Mouse (Mus musculus): ENCODE results near the gene Lbr.

Gene Lbr

DNA sequence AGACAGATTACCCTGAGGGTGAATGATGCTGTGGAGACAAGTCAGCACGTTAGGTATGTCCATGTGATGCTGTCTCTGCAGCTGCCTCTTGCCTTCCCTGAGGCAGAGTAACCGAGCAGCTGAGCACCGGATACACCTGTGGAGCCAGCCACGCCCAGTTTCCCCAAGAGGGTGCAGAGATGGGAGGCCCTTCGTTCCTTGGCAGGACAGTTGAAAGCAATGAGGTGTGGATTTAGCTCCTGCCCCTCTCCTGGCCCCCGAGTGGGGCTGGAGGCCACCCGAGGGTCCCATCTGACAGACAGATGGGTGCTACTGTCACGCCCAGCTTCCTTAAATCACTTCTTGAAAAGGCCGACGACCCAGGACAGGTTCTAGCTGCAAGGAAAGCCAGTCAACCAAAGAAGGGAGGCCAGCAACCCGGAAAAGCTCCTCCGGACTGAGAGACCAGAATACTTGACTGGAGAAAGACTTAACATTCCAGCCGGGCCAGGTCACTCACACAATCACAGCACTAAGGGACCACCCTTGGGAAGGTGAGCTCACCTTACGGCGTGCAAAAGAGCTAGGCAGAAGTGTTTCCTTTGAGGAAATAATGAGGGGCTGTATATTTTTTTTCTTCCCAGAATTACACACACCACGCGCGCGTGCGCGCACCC is 10.4 kb upstream of the Lbr start:
- peak in 1 of 2 experiments; percentile 27 for DNase-seq (ENCODE audit: low spot score in 2 of 2)

DNA sequence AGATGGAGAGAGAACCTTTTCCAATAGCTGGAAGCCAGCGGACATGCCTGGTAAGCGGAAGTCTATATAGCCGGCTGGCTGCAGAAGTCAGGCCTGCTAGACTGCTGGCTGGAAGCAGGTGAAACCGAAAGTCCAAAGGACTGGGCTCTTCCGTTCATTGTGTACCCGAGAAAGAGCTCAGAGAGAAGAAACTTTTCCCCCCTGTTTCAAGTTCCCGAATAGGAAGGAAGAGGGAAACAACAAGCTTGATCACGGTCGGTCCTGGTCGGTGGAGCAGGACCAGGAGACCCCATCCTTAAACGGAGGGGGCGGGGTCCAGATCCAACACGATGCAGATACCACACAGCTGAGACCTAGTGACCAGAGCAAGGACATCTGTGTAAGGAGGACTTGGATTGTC is 9.6 kb upstream of the Lbr start:
- DNase-seq (ENCODE audit: low spot score in 2 of 2) = no peak

DNA sequence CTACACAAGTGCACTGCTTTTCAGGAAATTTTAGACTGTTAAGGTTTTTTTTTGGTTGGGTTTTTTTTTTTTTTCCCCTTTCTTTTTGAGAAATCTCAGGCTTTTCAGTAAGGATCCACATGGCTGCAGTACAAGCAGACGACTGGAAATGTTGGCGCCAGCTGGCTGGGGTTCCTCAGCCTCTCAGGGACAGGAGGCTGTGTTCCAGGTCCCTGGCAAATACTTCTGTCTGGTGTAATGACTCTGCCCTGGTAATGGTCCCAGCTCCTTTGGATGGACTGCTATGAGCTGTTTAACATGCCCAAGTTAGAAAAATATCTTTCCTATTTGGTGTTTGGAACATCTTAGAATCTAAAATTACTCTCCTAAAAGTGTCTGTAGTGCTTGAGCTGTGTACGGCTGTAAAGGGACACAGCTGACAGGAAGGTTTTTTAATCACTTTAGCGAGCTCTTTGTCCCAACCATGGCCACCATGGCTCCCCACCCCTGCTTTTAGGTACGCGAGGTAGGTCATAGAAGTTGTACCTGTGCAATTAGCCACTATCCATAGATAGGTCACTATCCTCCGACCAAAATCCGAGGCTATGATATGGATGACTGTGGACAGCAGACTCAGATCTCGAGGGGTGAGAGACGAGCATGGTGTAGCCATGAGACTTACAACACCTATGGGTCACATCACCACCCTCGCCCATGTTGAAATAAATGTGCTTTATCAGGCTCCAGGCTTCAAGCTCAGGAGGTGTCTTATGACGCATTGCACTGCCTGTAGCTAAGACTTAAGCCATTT is 8.9 kb upstream of the Lbr start:
- no peak for DNase-seq (ENCODE audit: low spot score in 2 of 2)

DNA sequence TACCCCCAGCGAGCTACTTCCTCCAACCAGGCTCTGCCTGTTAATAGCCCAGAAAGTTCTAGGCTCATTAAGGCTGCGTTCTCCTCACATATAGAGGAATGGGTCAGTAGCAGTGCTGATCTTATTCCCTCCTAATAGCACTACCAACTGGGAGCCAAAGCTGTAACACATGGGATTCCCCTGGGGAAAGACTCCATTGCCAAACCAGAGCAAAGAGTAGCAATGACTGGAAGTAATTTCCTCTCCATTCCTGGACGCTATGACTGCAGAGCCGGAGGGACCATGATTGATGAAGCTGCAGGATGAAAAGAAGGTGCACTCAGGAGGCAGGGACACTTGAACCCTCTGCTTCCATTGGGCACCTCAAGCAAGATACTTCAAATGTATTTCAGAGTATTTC is 7.6 kb upstream of the Lbr start:
- DNase-seq (ENCODE audit: low spot score in 2 of 2) = no peak

DNA sequence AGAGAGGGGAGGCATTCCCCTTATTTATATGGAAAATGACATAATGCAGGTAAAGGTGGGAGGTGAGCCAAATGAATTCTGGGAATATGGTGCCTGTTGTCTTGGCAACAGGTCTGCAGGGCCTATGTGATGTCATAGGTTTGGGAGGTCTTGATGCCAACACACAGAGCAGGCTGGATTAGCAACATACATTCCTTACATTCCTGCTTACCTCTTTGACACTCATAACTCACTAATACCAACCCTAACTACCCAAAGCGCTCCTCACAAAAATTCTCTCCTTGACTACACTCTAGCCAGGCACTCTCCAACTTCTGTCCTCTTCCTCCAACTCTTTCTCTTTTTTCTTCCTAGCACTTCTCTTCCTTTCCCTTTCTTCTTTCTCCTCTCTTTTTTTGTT is 5.4 kb upstream of the Lbr start:
- no peak for DNase-seq (ENCODE audit: low spot score in 2 of 2)

DNA sequence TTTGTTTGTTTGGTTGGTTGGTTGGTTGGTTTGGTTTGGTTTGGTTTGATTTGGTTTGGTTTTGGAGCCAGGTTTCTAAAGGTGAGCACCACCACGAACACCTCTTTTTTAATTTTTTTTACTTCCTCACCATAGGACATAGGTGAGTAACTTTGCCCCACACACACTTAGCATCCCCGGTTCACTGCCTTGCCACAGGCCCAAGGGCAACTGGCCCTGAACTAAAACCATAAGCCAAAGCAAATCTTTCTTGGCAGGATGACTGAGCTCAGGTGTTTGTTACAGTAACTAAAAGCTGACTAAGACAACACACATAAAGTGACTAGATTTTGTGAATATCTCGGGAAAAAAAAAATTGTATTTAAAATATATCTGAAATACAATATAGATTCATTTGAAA is 4.5 kb upstream of the Lbr start:
- no peak for DNase-seq (ENCODE audit: low spot score in 2 of 2)

DNA sequence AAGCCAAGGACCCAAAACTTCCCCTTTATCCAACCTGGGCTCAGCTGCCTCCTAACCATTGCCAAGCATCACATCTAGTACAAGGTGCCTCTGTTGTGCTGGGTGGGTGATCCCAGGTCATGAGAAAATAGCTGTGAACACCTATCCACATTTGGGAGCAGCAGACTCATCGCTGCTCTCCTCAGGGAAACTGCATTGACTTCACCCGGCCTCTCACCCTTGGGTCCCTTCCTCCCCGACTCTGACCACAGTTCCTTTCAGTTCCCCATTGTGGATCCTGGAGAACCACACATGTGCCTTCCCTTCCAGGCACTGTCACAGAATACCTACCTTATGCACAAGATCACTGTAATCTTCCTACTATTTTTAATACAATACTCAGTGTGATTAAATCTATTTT is 2.9 kb upstream of the Lbr start:
- DNase-seq (ENCODE audit: low spot score in 2 of 2) = no peak

DNA sequence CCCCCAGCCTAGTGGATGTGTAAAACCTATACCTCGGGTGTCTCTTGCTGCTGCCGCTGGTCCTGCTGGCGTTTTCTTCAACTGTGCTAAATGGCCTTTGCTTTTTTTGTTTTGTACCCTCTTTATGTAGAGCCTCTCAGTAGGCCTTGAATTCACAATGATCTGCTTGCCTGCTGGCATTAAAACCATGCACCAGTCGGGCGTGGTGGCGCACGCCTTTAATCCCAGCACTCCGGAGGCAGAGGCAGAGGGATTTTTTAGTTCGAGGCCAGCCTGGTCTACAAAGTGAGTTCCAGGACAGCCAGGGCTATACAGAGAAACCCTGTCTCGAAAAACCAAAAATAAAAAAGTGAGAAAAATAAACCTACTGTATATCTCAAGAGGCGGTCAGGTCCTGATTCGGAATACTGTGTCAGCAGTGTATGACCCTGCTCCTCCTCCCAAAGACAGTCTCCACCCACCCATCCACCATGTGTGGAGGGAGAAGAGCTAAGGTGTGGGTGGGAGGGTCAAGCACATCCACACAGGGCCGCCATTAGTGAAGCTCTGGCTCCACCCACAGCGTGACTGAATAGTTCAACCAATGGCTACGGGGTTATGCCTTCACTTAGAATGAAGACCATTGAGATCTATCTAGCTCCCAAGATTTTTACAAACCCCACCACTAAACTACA is 2.2 kb upstream of the Lbr start:
- DNase-seq (ENCODE audit: low spot score in 2 of 2) = no peak

DNA sequence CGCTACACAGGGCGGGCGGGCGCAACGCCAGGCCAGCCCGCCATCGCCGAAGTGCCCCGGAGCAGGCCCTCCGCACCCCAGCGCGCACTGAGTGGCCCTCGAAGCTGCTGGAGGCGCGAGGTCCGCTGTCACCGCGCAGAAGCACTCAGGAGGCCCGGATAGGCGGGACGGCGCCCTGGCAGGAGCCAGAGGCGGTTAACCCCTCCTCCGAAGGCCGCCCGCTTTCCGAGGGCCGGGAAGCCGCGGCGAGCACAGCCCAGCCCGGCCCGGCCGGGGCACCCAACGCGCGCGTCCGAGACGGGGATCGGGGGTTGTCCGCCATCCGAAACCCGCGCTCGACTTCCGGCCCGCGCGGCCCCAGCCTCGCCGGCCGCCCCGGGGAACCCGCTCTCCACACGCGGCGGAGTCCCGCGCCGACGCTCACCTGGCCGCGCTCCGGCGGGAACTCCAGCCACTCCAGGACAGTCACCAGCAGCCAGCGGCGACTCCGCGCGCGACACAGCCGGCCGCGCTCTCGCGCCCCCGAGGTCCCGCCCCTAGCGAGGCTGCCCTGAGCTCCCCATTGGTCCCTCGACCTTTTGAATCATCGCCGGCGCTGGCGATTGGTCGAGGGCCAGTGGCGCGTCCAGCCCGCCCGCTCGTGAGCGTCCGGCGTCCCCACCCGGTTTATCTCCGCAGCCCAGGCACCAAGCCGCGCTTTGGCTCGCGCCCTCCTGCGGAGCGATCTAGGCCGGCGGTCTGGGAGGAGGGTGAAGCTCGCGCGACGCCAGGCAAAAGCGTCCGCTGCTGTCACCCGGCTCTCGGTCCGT is 778 bp downstream of the Lbr start:
- DNase-seq (ENCODE audit: low spot score in 2 of 2) = peak; percentile 89 to 96

DNA sequence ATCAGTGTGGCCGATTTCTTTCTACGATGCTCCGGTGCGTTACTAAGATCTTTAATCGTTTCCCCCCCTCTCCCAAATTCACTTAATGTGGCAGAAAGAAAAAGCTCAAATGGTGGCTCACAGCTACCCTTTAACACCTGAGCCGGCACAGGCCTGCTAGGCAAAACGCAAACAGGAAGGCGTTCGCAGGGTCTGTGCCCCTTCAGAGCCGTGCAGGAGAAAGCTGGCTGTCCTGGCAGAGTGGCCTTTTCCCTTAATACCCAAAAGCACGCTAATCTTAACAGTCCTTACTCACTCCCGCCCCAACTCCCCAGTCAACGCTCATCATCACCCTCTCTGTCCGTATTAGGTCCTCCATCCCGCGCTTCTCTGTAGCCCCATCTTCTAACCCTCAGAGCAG is 1.4 kb downstream of the Lbr start:
- DNase-seq (ENCODE audit: low spot score in 2 of 2) = no peak

DNA sequence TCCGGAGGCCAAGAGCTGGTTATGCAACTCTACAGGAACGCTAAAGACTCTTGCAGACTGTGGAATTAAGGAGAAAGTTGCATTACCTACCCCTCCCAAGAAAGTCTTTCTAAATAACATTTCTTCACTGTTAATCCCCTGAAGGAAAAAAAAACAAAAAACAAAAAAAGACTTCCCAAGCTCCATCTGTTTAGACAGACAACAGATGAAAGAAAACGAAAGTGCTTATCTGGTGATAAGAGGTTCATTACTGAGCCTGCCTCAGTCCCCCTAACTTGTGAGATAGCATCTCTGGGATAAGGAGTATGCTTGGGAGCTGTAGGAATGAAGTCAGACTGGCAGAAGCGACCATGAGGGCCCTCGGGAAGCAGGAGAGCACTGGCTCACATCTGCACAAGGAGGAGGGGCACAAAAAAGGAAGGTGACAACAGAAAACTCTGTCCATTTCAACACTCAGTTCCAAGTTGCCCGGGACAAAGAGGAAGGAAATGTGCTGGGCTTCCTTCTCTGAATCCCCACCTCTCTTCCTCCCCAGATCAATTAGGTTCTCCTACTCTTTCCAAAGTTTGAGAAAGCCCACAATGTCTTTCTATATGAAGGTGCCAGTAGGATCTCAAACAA is 3.0 kb downstream of the Lbr start:
- no peak for DNase-seq (ENCODE audit: low spot score in 2 of 2)

DNA sequence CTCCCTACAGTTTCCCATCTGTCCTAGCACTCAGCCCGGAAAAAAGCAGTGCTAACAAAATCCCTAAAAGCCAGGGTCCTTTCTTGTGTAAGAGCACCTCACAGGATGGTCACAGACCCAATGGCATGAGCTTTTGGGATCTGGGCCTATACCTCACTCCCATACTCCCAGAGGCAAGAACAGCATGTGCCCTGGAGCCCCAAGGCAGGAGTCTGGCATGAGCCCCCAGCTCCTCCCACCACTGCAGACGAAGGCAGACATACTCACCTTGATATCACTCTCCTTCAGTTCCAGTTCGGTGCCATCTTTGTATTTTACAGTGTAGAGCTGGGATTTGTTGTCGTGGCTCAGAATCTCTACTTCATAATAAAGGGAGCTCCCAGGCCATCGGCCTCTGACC is 4.7 kb downstream of the Lbr start:
- no peak for DNase-seq (ENCODE audit: low spot score in 2 of 2)

DNA sequence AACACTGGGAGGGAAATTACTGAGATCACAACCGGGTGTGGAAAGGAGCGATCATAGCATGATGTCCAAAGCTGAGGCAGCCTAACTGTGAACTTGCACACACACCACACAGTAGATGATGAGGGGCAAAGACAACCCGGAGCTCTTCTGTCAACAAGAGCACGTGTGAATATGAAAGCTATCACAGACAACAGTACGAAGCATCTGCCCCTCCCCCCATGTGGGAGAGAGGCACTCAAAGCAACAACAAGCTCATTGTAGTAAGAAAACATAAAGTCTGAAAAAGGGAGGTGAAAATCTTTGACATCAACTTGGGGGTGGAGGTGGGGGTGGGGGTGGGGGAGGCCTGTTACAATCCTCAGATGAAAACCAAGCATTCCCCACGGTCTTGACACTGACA is 9.7 kb downstream of the Lbr start:
- DNase-seq (ENCODE audit: low spot score in 2 of 2) = no peak

DNA sequence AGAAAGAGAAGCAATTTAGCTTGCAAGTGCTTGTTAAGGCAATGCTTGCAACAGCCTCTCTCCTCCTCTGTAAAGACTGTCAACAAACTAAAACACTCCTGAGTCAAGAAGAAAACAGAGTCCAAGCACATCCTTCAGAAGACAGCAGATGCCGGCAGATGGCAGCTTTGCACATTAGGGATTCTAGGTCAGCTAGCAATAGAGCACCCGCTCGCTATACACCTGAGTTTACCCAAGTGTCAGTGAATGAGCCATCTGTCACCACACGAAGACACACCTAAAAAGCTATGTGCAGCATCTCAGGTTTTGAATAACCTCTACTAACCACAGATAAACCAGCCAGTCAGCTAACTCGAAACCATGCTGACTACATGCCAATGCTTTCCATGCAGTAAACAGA is 10.1 kb downstream of the Lbr start:
- DNase-seq (ENCODE audit: low spot score in 2 of 2) = no peak

DNA sequence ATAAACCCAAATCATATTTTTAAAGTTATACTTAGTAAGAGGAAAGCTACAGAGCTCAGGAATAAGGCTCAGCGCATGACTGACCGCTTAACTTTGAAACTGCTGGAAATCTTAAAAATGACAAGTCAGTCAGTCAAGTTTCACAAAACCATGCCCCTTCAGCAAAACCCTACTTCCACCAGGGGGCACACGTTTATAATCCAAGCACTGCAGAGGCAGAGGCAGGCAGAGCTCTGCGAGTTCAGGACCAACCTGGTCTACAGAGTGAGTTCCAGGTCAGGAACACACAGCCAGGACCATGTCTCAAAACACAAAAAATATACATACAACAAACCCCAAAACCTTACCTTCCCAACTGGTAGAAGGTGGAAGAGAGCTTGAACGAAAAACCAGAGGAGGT is 14.5 kb downstream of the Lbr start:
- DNase-seq (ENCODE audit: low spot score in 2 of 2) = no peak

DNA sequence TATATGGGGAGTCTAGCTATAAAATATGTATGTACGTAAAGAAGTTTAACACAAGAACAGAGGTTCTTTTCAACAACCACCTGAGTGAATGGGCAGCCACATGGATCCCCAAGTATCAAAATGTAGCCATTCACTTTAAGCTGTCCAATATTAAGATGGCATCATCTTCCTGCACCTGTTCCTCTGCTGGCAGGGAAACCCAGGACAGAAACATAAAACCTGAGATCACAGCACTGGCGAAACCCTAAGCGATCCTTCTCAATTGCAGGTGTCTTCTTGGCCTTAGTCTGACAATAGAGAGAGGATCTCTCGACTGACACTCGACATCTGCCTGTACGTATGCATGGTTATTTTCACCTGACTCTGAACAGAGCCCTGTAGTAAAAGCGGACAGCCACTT is 16.1 kb downstream of the Lbr start:
- no peak for DNase-seq (ENCODE audit: low spot score in 2 of 2)

DNA sequence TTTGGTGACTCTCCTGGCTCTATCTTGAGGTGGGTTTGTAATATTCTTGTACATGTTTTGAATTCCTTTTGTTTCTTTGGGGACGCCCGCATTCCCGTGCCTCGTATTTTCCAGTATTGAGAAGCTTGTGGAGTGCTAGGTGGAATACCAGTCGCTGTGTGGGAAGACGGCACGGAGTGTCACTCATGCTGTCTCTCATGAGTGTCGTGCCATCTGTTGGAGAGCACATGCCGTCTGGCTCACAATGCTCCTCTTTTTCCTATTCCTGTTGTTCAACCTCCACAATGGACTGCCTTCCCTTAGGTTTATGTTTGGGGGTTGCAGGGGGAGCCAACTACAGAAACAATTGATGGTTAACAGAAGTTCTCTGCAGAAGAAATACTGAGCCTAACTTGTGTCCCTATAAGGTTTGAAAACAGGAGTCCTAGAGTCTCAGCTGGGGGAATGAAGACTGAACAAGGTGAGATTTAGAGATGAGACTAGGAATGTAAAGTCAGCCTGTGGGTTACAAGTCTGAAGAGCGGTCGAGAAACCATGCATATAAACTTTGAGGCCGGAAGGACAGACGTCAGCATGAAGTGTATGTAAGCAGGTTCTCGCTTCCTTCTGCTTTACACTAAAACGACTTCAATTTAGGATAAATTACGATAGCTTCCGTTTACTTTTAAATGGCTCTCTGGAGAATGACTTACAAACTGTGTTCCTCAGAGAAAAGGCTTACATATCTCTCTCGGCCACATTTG is 31.2 kb downstream of the Lbr start:
- DNase-seq (ENCODE audit: low spot score in 2 of 2) = no peak

DNA sequence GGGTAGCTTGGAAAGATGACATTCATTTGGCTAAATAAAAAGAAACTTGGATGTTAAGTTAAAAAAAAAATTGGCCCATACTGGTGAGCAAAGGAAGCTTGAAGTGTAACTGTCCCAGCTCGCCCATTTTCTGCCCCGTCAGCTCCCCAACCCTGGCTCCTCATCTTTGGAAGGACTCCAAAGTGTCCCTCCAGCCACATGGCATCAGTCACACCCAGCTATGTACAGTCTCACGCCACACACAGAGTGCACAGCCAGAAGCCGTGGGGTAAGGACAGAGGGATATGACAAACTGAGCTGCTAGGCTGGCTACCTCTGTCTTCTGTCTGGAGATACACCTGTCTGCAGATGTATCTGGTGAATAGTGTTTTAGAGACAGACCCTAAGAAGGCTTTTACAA is 42.2 kb downstream of the Lbr start:
- DNase-seq (ENCODE audit: low spot score in 2 of 2) = no peak

DNA sequence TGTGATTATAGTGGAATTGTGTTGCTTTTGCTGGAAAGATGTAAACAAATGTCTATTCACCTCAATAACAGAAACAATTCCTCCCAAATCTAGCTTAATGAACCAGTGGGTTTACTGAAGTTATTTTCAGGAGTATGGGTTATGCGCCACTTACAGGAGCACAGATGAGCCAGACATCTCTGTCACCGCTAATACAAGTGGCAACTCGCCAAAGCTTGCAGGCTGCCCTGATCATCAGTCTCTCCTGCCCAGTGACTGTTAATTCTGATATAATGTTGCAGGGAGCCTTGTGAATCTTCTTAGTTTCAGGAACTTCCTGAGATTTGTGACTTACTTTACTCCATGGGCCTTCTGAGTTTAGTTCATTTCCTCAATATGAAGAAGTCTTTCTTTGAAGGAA is 42.9 kb downstream of the Lbr start:
- no peak for DNase-seq (ENCODE audit: low spot score in 2 of 2)

DNA sequence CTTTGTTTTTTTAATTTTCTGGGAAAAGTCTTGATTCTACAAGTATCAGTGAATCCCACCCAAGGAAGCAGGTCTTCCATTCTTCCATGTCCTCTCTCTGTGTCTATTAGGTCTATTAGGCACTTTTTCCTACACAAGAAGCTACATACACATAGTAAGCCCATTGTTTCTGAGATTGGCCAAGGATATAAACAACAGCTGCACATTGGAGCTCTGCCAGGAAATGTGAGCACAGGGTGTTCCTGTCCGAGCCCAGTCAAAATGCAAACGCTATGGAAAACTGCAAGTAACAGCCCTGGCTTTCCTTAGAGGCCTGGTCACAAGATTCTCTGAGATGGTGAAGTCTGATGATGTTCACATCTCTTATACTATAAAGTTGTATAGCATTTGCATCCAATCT is 49.3 kb downstream of the Lbr start:
- DNase-seq (ENCODE audit: low spot score in 2 of 2) = no peak

DNA sequence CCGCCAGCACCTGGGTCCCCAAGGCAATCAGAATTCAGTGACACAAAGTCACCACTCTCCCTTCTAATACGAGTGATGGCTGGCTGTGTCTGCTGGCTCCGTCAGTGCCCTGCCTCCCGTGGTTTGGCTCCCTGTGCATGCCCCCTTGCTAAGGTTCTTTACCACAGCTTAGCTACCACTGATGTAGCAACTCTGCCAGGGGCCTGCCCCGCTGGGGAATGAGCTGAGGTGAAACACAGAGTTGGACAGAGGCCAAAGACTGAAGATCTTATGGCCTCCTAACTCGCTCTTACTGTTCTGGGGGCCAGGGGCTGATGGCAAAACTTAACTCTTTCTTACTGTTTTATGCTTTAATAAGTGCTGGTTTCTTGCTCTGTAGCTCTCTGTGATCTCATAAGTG is 52.9 kb downstream of the Lbr start:
- DNase-seq (ENCODE audit: low spot score in 2 of 2) = no peak

Data from urinary bladder, adult 18-20 months (tissue).